Mouse (Mus musculus) brain, embryonic 18.5 days (tissue): ENCODE measurements at regions not wholly inside any gene's neighbourhood (a gene's known extent, or its start where the extent isn't known, plus 50 kb on each side); places are given as distances from the start of the nearest gene placed in this dataset.

ENCODE experiments used
- DNase-seq: peaks from one replicate; pipeline ENCODE4 v3.0.0-alpha.2; 2012; ENCODE audit warnings: low read depth, low spot score

GRCm38 (mm10) chr2:171213792-171214191 lies 482.2 kb downstream of the Dok5 start:
- DNase-seq, result no peak

DNA sequence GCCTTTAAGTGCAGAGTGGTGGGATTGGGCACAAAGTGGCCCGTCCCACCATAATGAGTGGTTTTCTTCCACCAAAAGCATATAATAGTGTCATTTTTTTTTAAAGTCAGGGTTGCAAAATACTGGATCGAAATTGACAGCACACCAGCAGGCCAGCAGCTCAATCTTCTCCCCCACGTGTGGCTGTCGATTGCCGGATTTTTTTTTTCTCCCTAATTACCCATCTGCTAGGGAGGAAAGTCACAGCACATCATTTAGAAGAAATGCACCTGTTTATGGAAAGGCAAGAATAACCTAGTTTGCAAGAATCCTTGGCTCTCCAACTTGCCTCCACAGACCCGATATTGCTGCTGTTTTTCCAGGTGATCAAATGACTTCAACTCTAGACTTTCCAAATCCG lies 464.9 kb downstream of the Dok5 start:
- no peak for DNase-seq

DNA sequence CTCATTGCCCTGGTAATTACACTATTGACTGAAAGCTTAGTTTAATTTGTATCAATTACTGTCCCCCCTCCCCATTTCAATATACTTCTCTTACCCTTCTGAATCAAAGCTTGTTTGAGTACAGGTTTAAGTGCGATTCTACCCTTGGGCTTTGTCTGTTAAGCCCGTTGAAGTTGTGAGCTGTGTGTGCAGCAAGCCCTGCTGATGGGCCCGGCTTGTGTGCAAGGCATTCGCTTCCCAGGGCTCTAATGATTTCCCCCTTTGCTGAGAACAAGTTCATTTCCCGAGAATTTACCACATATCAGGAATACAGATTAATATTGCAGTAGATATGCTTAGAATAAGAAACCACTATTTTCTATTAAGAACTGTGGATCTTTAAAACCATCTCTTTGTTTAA lies 460.6 kb downstream of the Dok5 start:
- DNase-seq, result no peak
